Mouse (Mus musculus) heart, postnatal 14 days (tissue): ENCODE measurements around the gene Ctdspl. TPM values are rescaled to one million over a fixed set of nuclear protein-coding genes. Genes with fewer than 3 reads are reported as not detected.
A peak's percentile ranks its signal among the peaks of the same experiment; 100 is the strongest.

Experiments used
- DNase-seq, 2 experiments: peaks; one replicate each; pipeline ENCODE4 v3.0.0; 2021 to 2022
- intact Hi-C: fragments of 180-260 bp; cut with DNase I; formaldehyde crosslinking; loops from one replicate; pipeline ENCODE4 v1.15.1; 2025
- total RNA-seq, 2 experiments: library from RNA; stranded (reverse); gene quantifications; 2 replicates each; pipeline ENCODE4 v1.2.3; 2021

Ctdspl gene
- total RNA-seq, 2 experiments from 2014 or later, result 12.3 to 13.7 TPM

GRCm38 (mm10) chr9:119038574-119038973 lies 112.3 kb downstream of the Ctdspl start:
- no peak for DNase-seq
- intact Hi-C loops, result no loop called here

DNA sequence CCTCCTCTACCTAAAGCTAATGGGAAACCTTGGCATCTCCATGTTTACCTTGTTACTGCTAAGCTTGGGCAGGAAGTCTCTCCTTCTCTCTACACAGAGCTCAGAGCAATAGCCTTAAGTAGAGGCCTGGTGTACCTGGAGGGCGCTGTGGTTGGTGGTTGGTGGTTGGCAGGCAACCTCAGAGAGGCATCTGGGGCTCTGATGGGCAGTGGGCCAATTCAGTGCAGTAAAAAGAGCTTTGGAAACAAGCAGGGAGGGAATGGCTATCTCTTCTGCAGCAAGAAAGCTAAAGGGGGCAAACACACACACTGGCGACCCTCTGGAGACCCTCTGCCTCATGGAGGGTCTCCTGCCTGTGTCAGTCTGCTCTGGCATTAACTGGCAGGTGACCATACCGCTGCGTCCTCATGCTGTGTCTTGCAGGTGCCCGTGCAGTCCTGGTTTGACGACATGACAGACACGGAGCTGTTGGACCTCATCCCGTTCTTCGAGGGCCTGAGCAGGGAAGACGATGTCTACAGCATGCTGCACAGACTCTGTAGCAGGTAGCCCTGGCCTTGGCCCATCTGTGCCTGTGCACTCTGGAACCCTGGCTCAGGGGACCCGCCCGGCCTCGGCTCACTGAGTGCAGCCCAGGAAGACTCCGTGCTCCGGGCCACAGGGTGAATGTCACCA lies 114.0 kb downstream of the Ctdspl start:
- no peak for DNase-seq
- intact Hi-C loops, result no loop called here

GRCm38 (mm10) chr9:119048182-119048903 lies 122.1 kb downstream of the Ctdspl start:
- intact Hi-C loops, result no loop called here
- no peak for DNase-seq

GRCm38 (mm10) chr9:119051158-119051557 lies 124.9 kb downstream of the Ctdspl start:
- DNase-seq, result no peak
- intact Hi-C loops, result no loop called here

GRCm38 (mm10) chr9:119052154-119052944 lies 126.1 kb downstream of the Ctdspl start, which contains the start of gene Vill:
Gene Vill (plus strand): TSS chr9:119052778.
- DNase-seq, result no peak
- intact Hi-C loops, result no loop called here

DNA sequence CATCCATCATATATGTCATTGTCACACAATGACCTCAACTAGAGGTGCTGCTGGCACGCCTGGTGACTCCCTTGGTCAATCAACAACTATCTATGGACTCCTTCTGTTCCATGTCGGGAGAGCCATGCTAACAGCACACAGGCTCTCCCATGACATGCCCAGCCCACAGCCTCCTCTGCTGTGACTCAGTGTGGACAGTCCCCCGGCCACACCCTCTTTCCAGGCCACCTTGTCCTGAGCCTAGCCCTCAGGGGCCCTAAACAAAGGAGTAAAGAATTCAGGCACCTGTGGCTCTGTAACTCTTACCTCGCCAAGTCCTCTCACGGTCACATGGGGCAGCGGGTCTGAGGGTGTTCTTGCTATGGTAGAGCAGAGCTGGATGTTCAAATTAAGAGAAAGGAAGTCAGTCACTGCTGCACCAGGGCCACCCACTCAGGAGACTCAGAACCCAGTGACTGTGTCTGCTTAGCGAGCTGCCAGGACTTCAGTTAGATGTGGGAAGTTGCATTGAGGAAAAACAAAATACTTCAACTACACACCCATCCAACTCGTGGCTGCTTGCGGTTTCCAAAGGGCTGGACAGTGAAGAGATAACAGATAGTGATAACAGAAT lies 127.8 kb downstream of the Ctdspl start:
- intact Hi-C loops, result no loop called here
- no peak for DNase-seq

- intact Hi-C loops, result no loop called here
- no peak for DNase-seq
Measured at GRCm38 (mm10) chr9:119055336-119055735, 129.1 kb downstream of the Ctdspl start.

DNA sequence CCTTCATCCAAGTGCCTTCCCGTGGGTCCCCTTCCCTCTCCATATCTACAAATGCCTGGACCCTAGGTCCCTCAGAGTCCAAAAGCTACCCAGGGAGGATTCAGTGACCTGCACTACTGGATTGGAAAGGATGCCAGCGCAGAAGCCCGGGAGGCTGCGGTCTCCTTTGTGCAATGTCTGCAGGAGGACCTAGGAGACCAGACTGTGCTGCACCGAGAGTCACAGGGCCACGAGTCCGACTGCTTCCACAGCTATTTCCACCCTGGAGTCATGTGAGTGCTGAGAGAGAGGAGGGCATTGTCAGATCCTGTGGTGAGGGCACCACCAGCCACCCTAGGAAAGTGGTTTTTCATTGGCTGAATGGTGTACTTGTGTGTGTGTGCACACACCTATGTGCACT lies 132.0 kb downstream of the Ctdspl start:
- intact Hi-C loops, result no loop called here
- no peak for DNase-seq

DNA sequence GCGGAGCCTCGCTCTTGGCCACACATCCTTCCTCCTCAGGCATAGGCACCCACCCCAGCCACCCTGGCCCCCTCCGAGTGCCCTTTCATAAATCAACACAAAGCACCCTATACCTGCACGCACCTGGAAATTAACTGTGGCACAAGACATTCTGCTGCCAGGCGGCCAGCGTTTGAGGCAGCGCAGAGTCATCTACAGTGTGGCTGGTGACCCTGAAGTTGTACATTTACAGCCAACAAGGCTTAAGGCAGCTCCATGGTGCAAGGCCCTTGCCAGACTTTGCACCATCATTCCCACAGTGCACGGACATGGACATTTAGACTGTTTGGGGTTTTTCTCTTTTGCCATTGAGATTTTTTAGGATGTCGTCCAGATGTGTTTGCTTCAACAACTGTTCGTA lies 134.4 kb downstream of the Ctdspl start:
- intact Hi-C loops, result no loop called here
- DNase-seq, result no peak

- no peak for DNase-seq
- intact Hi-C loops, result no loop called here
Measured at GRCm38 (mm10) chr9:119063036-119063644, 136.9 kb downstream of the Ctdspl start.

DNA sequence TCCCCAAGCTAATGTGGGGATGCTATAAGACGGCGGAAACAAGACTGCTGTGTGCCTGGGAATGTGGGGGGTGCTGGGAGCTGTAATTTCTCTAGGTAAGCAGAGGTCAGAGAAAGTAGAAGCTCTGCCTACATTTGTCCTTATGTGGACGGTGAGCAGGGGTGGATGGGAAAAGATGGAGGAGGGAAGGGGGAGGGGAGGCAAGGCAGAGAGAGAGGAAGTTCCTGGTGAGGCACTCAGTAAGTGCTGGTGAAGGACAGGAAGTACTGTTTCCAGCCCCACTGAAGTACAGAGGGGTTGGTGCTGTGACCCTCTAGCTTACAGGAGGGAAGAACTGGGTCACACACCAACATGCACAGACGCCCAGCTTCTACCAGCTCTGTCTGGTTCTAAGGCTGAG lies 138.0 kb downstream of the Ctdspl start:
- no peak for DNase-seq
- intact Hi-C loops, result no loop called here

- peak; percentile 82 to 89 for DNase-seq
- intact Hi-C loops, result loop anchor here (1.0 to 5.0 kb wide), 3 partner anchors 37 to 480 kb away; no protein-coding TSS in a partner anchor
Measured at GRCm38 (mm10) chr9:119067601-119068000, 141.3 kb downstream of the Ctdspl start.

- intact Hi-C loops, result loop anchor here (5.0 kb wide), 1 partner anchor 481 kb away; no protein-coding TSS in a partner anchor
- no peak for DNase-seq
Measured at GRCm38 (mm10) chr9:119068266-119068665, 142.0 kb downstream of the Ctdspl start.

DNA sequence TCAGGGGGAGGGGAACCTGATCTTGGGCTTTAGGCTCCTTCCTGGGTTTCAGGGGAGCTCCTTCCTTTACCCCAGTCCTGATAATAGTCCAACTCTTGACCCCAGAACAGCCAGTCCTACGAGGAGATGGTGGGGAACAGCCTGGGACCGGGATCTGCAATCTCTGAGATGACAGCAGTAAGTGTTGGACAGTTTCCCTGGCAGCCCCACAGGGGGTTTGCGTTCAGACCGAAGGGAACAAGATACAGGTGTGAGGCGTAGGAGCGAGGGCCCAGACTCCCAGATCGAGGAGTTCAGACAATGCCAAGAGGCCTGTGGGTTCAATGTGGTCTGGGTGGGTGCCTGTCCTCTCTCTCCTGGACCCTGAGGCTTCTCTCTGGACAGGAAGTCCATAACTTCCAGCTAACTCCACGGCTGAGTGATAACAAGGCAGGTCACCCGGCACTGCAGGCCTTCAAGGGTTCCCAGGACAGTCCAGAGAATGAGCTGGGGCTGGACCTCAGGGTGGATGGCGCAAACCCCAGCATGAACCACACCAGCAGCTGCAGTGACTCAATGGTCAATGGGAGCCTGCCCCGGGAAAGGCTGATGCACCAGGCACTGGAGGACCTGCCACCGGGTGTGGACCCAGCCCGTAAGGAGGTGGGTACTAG lies 144.0 kb downstream of the Ctdspl start:
- intact Hi-C loops, result no loop called here
- no peak for DNase-seq

GRCm38 (mm10) chr9:119071786-119072185 lies 145.5 kb downstream of the Ctdspl start:
- DNase-seq, result no peak
- intact Hi-C loops, result no loop called here

DNA sequence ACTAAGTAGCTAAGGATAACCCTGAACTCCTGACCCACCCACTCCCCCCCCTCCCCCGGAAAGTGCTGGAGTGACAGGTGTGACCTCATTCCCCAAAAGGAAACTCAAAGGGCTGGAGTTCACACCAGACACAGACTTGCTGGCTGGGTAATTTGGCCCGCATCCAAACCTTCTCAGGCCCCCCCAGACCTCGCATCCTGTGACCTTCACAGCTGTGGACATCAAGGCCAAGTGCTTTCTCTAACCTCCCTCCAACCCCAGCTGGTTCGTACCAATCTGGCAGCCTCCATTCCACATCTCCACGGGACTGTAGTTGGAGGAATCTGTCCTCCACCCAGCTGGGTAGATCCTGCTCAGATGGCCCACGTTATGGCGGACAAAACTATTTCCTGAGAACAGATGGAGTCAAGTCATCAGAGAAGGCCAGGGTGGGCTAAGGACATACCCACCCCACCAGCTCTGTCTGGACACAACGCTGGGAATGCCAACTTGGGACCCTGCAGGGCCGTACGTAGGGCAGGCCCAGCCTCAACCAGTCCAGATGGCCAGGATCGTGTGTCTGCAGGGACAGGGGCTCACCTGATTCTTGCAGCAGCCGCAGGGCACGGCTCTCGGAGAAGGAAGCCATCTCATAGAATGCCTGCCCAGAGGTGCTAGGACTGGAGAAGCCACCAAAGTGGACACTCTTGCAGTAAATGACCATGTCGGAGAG lies 147.1 kb downstream of the Ctdspl start:
- intact Hi-C loops, result no loop called here
- DNase-seq, result peak in 1 of 2 experiments; percentile 54

DNA sequence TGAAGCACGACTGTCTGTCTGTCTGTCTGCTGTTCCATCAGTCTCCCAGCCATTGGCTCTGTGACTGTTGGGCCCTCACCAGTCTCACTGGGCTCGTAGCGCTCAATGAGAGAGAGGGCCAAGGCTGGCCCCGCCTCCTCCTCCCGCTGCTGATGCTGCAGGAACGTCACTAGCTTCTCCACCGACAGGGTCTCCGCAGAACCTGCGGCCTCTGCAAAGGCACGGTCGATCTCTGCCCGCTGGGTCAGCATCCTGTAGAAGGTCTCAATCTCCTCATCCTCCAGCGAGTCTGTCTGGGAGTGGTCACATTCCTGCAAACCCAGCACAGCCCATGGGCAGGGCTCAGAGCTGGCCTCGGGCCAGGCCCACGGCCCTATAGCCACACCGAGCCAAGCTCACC lies 149.4 kb downstream of the Ctdspl start:
- no peak for DNase-seq
- intact Hi-C loops, result no loop called here

DNA sequence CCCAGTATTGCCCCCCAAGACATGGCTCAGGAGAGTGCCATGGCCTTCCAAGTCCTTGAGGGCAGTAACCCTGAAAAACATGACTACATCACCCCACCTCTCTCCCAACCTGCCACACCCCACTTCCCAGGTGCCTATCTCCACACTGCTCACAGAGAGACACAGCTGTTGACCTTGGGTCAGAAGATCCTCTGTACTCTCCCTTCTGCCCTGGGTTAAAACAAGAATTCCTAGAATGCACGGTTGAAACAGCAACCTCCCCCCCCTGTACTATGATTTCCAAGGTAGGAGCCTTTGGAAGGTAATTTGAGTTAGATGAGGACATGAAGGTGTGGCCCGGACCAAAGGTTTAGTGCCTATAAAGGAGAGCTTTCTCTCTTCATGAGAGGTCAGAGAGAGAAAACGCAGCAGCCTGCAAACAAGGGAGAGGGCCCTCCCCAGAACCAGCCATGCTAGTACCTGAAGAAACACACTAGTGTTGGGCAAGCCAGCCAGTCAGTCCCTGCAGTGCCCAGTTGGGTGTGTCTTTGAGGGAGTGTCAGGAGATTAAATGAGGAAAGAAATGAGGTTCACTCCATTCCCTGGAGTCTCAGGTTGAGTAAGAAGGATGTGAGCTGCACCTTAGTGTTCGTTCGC lies 153.9 kb downstream of the Ctdspl start:
- intact Hi-C loops, result no loop called here
- no peak for DNase-seq

GRCm38 (mm10) chr9:119082039-119082438 lies 155.8 kb downstream of the Ctdspl start:
- intact Hi-C loops, result no loop called here

More at GRCm38 (mm10) chr9:119082039-119082438, 155.8 kb downstream of the Ctdspl start:
- DNase-seq, result no peak
